Mouse (Mus musculus) E14TG2a.4 (cell line): Measurements from ENCODE around the gene Rbpms2.

ENCODE experiments used
- CTCF ChIP-seq: conservative IDR thresholded peaks from 2 replicates; pipeline ENCODE4 v1.5.1; 2014; ENCODE audit warnings: low read length
- NANOG ChIP-seq: IDR thresholded peaks from 2 replicates; pipeline ENCODE4 v1.6.1; 2014; ENCODE audit warnings: borderline replicate concordance, low read length, mixed read lengths

- TF ChIP-seq CTCF (no peak), NANOG (no peak)
Measured at GRCm38 (mm10) chr9:65624266-65624665, 5.2 kb upstream of the Rbpms2 start.
